In genomic region chr7:28558486-28558885, GRCm38 (mm10) we compare ENCODE assay signal across 8 mouse cellular contexts. TPM values are rescaled to one million over a fixed set of nuclear protein-coding genes. Genes with fewer than 3 reads are reported as not detected.
DNase-seq lines count a peak whose midpoint lies in the region; ATAC-seq lines count a peak whose summit lies in the region.
"Had no signal": no experiment of that assay in that cellular context is flagged by ENCODE, and none has a peak within 500 bp of the region (broad histone marks: within the 10 kb centered on the region; RNA-seq: fewer than 3 reads in every experiment).

No protein-coding gene starts in this region.

- H3K9me3 ChIP-seq in kidney, embryonic 14.5 days (ENCODE audit: control insufficient read depth, low read length): no peaks in the 10 kb centered on the region
- no peaks in the 10 kb centered on the region for H3K9me3 ChIP-seq in stomach, embryonic 16.5 days (replicated peaks; ENCODE audit: control insufficient read depth, low read length)
- H3K9me3 ChIP-seq in midbrain, embryonic 16.5 days (replicated peaks; ENCODE audit: control insufficient read depth, low read length, poor library complexity, severe bottlenecking): no peaks in the 10 kb centered on the region
- H3K9me3 ChIP-seq: heart, embryonic 13.5 days had no signal

- no peaks in the 10 kb centered on the region for H3K27me3 ChIP-seq in kidney, embryonic 14.5 days (ENCODE audit: control insufficient read depth, insufficient read depth, low read length)
- no peaks in the 10 kb centered on the region for H3K27me3 ChIP-seq in stomach, embryonic 16.5 days (ENCODE audit: control insufficient read depth, insufficient read depth, low read length)
- no peaks in the 10 kb centered on the region for H3K27me3 ChIP-seq in midbrain, embryonic 16.5 days (ENCODE audit: control insufficient read depth, insufficient read depth, low read depth, low read length)
- H3K27me3 ChIP-seq: heart, embryonic 13.5 days had no signal

- H3K4me3 ChIP-seq in kidney, embryonic 14.5 days (ENCODE audit: low read length): no peak overlapping the region
- no peak overlapping the region for H3K4me3 ChIP-seq in stomach, embryonic 16.5 days (replicated peaks; ENCODE audit: low read length)
- H3K4me3 ChIP-seq in midbrain, embryonic 16.5 days (ENCODE audit: low read depth, low read length): no peak overlapping the region
- H3K4me3 ChIP-seq: heart, embryonic 13.5 days had no signal

- no peak overlapping the region for H3K27ac ChIP-seq in kidney, embryonic 14.5 days (ENCODE audit: low read depth, low read length)
- peak overlapping the region; percentile 53; the same call in 1 of the 2 replicates for H3K27ac ChIP-seq in stomach, embryonic 16.5 days (ENCODE audit: low read length)
- H3K27ac ChIP-seq in midbrain, embryonic 16.5 days (ENCODE audit: low read length): no peak overlapping the region
- H3K27ac ChIP-seq: heart, embryonic 13.5 days had no signal

- ATAC-seq in kidney, embryonic 14.5 days (ENCODE audit: low FRiP score, low TSS enrichment): peak; percentile 29; the same call in 1 of the 2 replicates
- ATAC-seq in stomach, embryonic 16.5 days (ENCODE audit: insufficient read depth, low FRiP score): peak; percentile 63
- no peak for ATAC-seq in midbrain, embryonic 16.5 days

- peaks cover 44% of the 10 kb centered on the region for H3K36me3 ChIP-seq in kidney, embryonic 14.5 days (ENCODE audit: control insufficient read depth, insufficient read depth, low read length)
- H3K36me3 ChIP-seq in stomach, embryonic 16.5 days (ENCODE audit: control insufficient read depth, insufficient read depth, low read length): no peaks in the 10 kb centered on the region; the same call in 1 of the 2 replicates
- peaks cover 6% of the 10 kb centered on the region; the same call in 1 of the 2 replicates for H3K36me3 ChIP-seq in midbrain, embryonic 16.5 days (ENCODE audit: control insufficient read depth, insufficient read depth, low read length)

- no peak overlapping the region for H3K9ac ChIP-seq in kidney, embryonic 14.5 days (ENCODE audit: low read depth, low read length)
- no peak overlapping the region for H3K9ac ChIP-seq in stomach, embryonic 16.5 days (ENCODE audit: low read length)
- H3K9ac ChIP-seq in midbrain, embryonic 16.5 days (ENCODE audit: low read depth, low read length): no peak overlapping the region

- H3K4me1 ChIP-seq in kidney, embryonic 14.5 days (ENCODE audit: control insufficient read depth, insufficient read depth, low read length): 0 out of 2 replicates have a peak, but pooled peaks cover 4% of the 10 kb centered on the region
- H3K4me1 ChIP-seq in stomach, embryonic 16.5 days (ENCODE audit: control insufficient read depth, insufficient read depth, low read length): peaks cover 19% of the 10 kb centered on the region
- no peaks in the 10 kb centered on the region for H3K4me1 ChIP-seq in midbrain, embryonic 16.5 days (ENCODE audit: control insufficient read depth, insufficient read depth, low read length)

- peak; percentile 57 for DNase-seq in ovary, postnatal 36 days (ENCODE audit: low spot score)
- DNase-seq in ovary, postnatal 10 days (ENCODE audit: low spot score): no peak
- DNase-seq in gastrocnemius, adult 8-10 months (ENCODE audit: low spot score in 2 of 2): peak; percentile 48 to 64
- no peak for DNase-seq in left cerebral cortex, adult 11 months (ENCODE audit: low spot score)

- no peak overlapping the region for H3K4me2 ChIP-seq in kidney, embryonic 14.5 days (replicated peaks; ENCODE audit: low read depth, low read length)
- H3K4me2 ChIP-seq in stomach, embryonic 16.5 days (ENCODE audit: low read depth, low read length): no peak overlapping the region
- H3K4me2 ChIP-seq in midbrain, embryonic 16.5 days (ENCODE audit: low read length): no peak overlapping the region
- H3K4me2 ChIP-seq: heart, embryonic 13.5 days had no signal

- WGBS in kidney, embryonic 14.5 days: 46% methylated on average over 4 of the region's 4 CpGs
- WGBS in stomach, embryonic 16.5 days: 51% methylated on average over 4 of the region's 4 CpGs
- WGBS in midbrain, embryonic 16.5 days: 64% methylated on average over 4 of the region's 4 CpGs

RNA-seq across cellular contexts. Expression of gene Nccrp1, which starts 11.4 kb away (rescaled TPM):
- not detected for total RNA-seq in gastrocnemius, adult 8-10 months (2022)
- polyA plus RNA-seq in kidney, embryonic 14.5 days (2014; fragmentation: Nextera tagmentation; extraction: Ambion mirVana): not detected in 2 replicates
- polyA plus RNA-seq in stomach, embryonic 16.5 days (2015; fragmentation: Nextera tagmentation; extraction: Ambion mirVana): 19.7 and 34.8 TPM in 2 replicates
- 0.15 TPM in 1 of 2 replicates, not detected in the other for polyA plus RNA-seq in midbrain, embryonic 16.5 days (2015; fragmentation: Nextera tagmentation; extraction: Ambion mirVana)
- polyA plus RNA-seq: heart, embryonic 13.5 days had no signal

RNA-seq across cellular contexts. Expression of gene Sycn, which starts 17.8 kb away (rescaled TPM):
- not detected for total RNA-seq in gastrocnemius, adult 8-10 months (2022)
- polyA plus RNA-seq in kidney, embryonic 14.5 days (2014; fragmentation: Nextera tagmentation; extraction: Ambion mirVana): not detected in 2 replicates
- 124 and 215 TPM in 2 replicates for polyA plus RNA-seq in stomach, embryonic 16.5 days (2015; fragmentation: Nextera tagmentation; extraction: Ambion mirVana)
- not detected in 2 replicates for polyA plus RNA-seq in midbrain, embryonic 16.5 days (2015; fragmentation: Nextera tagmentation; extraction: Ambion mirVana)
- polyA plus RNA-seq: heart, embryonic 13.5 days had no signal

RNA-seq across cellular contexts. Expression of gene Ifnl3, which starts 35.9 kb away (rescaled TPM):
- total RNA-seq in gastrocnemius, adult 8-10 months (2022): not detected
- polyA plus RNA-seq in kidney, embryonic 14.5 days (2014; fragmentation: Nextera tagmentation; extraction: Ambion mirVana): not detected in 2 replicates
- not detected in 2 replicates for polyA plus RNA-seq in stomach, embryonic 16.5 days (2015; fragmentation: Nextera tagmentation; extraction: Ambion mirVana)
- polyA plus RNA-seq in midbrain, embryonic 16.5 days (2015; fragmentation: Nextera tagmentation; extraction: Ambion mirVana): not detected in 2 replicates
- polyA plus RNA-seq: heart, embryonic 13.5 days had no signal

RNA-seq across cellular contexts. Expression of gene Samd4b, which starts 39.5 kb away (rescaled TPM):
- total RNA-seq in gastrocnemius, adult 8-10 months (2022): 10 to 100 TPM in 2 of 4 experiments, 1 to 10 TPM in 2; 8.9 to 11.9 (median 10.1) TPM
- 33.3 and 34.9 TPM in 2 replicates for polyA plus RNA-seq in kidney, embryonic 14.5 days (2014; fragmentation: Nextera tagmentation; extraction: Ambion mirVana)
- polyA plus RNA-seq in stomach, embryonic 16.5 days (2015; fragmentation: Nextera tagmentation; extraction: Ambion mirVana): 10.9 and 11.2 TPM in 2 replicates
- polyA plus RNA-seq in midbrain, embryonic 16.5 days (2015; fragmentation: Nextera tagmentation; extraction: Ambion mirVana): 20.2 and 20.4 TPM in 2 replicates

RNA-seq across cellular contexts. Expression of gene Pak4, which starts 39.5 kb away (rescaled TPM):
- 1 to 10 TPM; 1.8 to 3.7 (median 2.9) TPM for total RNA-seq in gastrocnemius, adult 8-10 months (2022)
- polyA plus RNA-seq in kidney, embryonic 14.5 days (2014; fragmentation: Nextera tagmentation; extraction: Ambion mirVana): 48.3 and 60.7 TPM in 2 replicates
- 54.8 and 64.4 TPM in 2 replicates for polyA plus RNA-seq in stomach, embryonic 16.5 days (2015; fragmentation: Nextera tagmentation; extraction: Ambion mirVana)
- polyA plus RNA-seq in midbrain, embryonic 16.5 days (2015; fragmentation: Nextera tagmentation; extraction: Ambion mirVana): 18.1 and 19.1 TPM in 2 replicates

Comparison
In these comparisons a context has a peak if more than half of its experiments do, and no peak if none do; other contexts are left out.
1. DNase-seq: peak in ovary, postnatal 36 days (single experiment) and gastrocnemius, adult 8-10 months (2 of 2); none in ovary, postnatal 10 days (single experiment) and left cerebral cortex, adult 11 months (single experiment).
2. RNA of gene Nccrp1, which starts 11.4 kb away (polyA plus RNA-seq): 19.7 to 34.8 TPM in stomach, embryonic 16.5 days; 0.15 TPM in midbrain, embryonic 16.5 days and not detected in kidney, embryonic 14.5 days; every median in the first group is over 10 times any median in the second.
3. RNA of gene Sycn, which starts 17.8 kb away (polyA plus RNA-seq): 124 to 215 TPM in stomach, embryonic 16.5 days; not detected in kidney, embryonic 14.5 days and not detected in midbrain, embryonic 16.5 days; every median in the first group is over 100 times any median in the second.